Mouse (Mus musculus) urinary bladder, postnatal 14 days (tissue): ENCODE measurements around the gene Atp7a.

Experiments
- DNase-seq: peaks from one replicate; pipeline ENCODE4 v3.0.0; 2021; ENCODE audit warnings: low spot score

The Atp7a gene

GRCm38 (mm10) chrX:106171106-106171852 is 144.2 kb downstream of the Atp7a start:
- DNase-seq: peak; percentile 77

GRCm38 (mm10) chrX:106171853-106172154 is 144.7 kb downstream of the Atp7a start:
- no peak for DNase-seq
